Mouse (Mus musculus): Measurements from ENCODE around the gene S100a3. TPM values are rescaled to one million over a fixed set of nuclear protein-coding genes. Genes with fewer than 3 reads are reported as not detected.

S100a3 gene
- polyA plus RNA-seq, 1 experiment from 2014 or later: 0.39 TPM

DNA sequence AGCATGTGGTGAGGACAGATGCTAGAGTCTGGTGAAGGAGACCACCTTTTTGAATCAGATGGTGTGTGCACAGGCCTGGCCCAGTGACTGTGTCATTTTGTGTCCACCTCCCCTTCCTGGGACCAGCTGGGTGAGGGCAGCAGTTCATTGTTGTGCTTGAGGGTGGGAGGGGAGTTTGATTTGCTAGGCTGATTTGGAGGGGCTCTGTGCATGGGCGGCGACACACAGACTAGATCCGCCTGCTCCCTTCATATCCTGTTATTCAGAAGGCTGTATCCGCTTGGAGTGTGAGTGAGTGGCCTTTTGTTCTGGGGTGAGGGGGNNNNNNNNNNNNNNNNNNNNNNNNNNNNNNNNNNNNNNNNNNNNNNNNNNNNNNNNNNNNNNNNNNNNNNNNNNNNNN lies 19.5 kb upstream of the S100a3 start:
- Histone ChIP-seq H3K4me3 (ENCODE audit: low read depth, low read length) (no peak overlapping the region), H3K27ac (ENCODE audit: low read depth) (no peak overlapping the region), H3K36me3 (ENCODE audit: control insufficient read depth, insufficient read depth, low read length) (no peaks in the 10 kb centered on the region), H3K9me3 (ENCODE audit: control insufficient read depth, low read length) (no peaks in the 10 kb centered on the region), H3K9ac (ENCODE audit: low read length) (peak overlapping the region; percentile 18; the same call in 1 of the 2 replicates), H3K4me2 (ENCODE audit: low read length) (0 out of 2 replicates have a peak overlapping the region, but pooled peaks have one; percentile 5), H3K4me1 (replicated peaks; ENCODE audit: control insufficient read depth, insufficient read depth, low read length) (peaks cover 8% of the 10 kb centered on the region), H3K27me3 (replicated peaks; ENCODE audit: control insufficient read depth, insufficient read depth, low read length) (no peaks in the 10 kb centered on the region)
- ATAC-seq (replicated peaks; ENCODE audit: low FRiP score, low TSS enrichment, low read depth) (0 out of 2 replicates have a peak, but pooled peaks have one; percentile 12), DNase-seq (ENCODE audit: low spot score) (no peak)
- 67% methylated on average over 4 of the region's 4 CpGs for WGBS

DNA sequence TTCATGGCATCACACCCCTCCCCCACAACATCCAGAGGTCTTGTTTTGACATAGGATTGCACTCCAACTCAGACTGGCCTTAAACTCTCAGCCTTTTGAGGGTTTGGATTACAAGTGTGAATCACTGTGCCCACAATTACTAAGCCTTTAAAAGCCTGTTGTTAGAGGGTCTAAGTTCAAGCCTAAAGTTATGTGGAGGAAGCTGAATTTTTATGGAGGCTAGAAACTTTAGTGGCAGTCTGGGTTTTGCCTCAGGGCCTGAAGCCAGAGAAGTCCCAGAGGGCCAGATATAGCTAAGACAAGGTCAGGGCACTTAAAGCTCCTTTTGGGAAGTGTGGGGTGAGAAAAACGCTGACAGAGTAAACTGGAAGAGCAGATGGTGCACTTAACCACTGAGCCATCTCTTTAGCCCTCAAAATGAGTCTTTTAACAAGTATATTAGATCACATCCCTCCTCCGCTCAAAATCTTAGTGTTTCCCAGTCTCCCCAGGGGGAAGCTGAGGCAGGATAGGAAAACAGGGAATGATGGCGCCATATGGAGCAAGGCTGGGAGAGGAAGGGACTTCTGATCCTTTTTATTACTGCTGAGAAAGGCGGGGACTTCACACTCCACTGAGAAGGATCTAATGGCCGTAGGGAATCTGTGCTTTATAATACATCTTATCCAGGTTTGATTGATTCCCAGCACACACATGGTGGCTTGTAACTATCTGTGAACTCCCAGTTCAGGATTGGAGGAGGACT lies 10.5 kb upstream of the S100a3 start:
- 47% methylated on average over 5 of the region's 5 CpGs for WGBS
- Histone ChIP-seq H3K9me3 (ENCODE audit: control insufficient read depth, low read length) (no peaks in the 10 kb centered on the region), H3K4me1 (replicated peaks; ENCODE audit: control insufficient read depth, insufficient read depth, low read length) (no peaks in the 10 kb centered on the region), H3K4me2 (ENCODE audit: low read length) (no peak overlapping the region), H3K27ac (ENCODE audit: low read depth) (no peak overlapping the region), H3K9ac (ENCODE audit: low read length) (no peak overlapping the region), H3K4me3 (ENCODE audit: low read depth, low read length) (no peak overlapping the region), H3K27me3 (replicated peaks; ENCODE audit: control insufficient read depth, insufficient read depth, low read length) (no peaks in the 10 kb centered on the region), H3K36me3 (ENCODE audit: control insufficient read depth, insufficient read depth, low read length) (no peaks in the 10 kb centered on the region)
- DNase-seq (ENCODE audit: low spot score): no peak
- ATAC-seq (replicated peaks; ENCODE audit: low FRiP score, low TSS enrichment, low read depth): no peak

DNA sequence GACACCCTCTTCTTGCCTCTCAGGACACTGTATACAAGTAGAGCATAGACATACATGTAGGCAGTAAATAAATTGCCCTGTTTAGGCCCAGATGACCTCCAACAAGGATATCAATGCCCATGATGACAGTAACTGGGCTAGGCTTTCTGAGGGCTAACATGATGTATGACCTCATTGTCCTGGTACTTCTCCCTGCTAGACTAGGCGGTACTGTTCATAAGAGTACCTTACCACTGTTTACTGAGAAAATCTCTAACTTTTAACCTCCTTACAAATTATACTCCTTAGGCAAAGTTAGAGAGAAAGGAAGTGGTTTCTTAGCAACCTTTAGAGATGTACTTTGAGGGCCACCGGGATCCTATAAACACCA lies 10.0 kb upstream of the S100a3 start:
- H3K4me1 ChIP-seq (replicated peaks; ENCODE audit: control insufficient read depth, insufficient read depth, low read length): no peaks in the 10 kb centered on the region
- ATAC-seq (replicated peaks; ENCODE audit: low FRiP score, low TSS enrichment, low read depth) (no peak), DNase-seq (ENCODE audit: low spot score) (no peak)
- no peaks in the 10 kb centered on the region for H3K36me3 ChIP-seq (ENCODE audit: control insufficient read depth, insufficient read depth, low read length)
- H3K27me3 ChIP-seq (replicated peaks; ENCODE audit: control insufficient read depth, insufficient read depth, low read length): no peaks in the 10 kb centered on the region
- H3K9ac ChIP-seq (ENCODE audit: low read length): no peak overlapping the region
- no peak overlapping the region for H3K27ac ChIP-seq (ENCODE audit: low read depth)
- H3K4me3 ChIP-seq (ENCODE audit: low read depth, low read length): no peak overlapping the region
- H3K4me2 ChIP-seq (ENCODE audit: low read length): no peak overlapping the region
- 83% methylated on average over 2 of the region's 2 CpGs for WGBS
- H3K9me3 ChIP-seq (ENCODE audit: control insufficient read depth, low read length): no peaks in the 10 kb centered on the region

DNA sequence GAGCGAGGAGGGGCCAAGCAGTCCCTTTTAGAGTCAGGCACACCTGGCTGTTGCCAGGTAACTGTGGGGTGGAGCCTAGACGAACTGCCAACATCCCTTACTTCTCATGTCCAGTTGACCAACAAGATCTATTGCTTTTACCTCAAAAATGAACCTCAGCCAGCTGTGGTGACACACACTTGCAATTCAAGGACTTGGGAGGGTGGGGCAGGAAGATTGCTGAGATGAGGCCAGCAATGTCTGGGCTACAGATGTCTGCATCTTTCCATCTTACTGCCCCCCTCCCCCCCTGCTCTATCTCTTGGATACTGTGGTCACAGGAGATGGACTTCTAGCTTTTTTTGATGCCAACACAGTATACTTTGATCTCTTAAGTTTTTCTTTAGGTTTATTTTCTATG lies 8.1 kb upstream of the S100a3 start:
- Histone ChIP-seq H3K9me3 (ENCODE audit: control insufficient read depth, low read length) (no peaks in the 10 kb centered on the region), H3K4me3 (ENCODE audit: low read depth, low read length) (no peak overlapping the region), H3K9ac (ENCODE audit: low read length) (no peak overlapping the region), H3K36me3 (ENCODE audit: control insufficient read depth, insufficient read depth, low read length) (no peaks in the 10 kb centered on the region), H3K4me1 (replicated peaks; ENCODE audit: control insufficient read depth, insufficient read depth, low read length) (no peaks in the 10 kb centered on the region), H3K4me2 (ENCODE audit: low read length) (no peak overlapping the region), H3K27ac (ENCODE audit: low read depth) (no peak overlapping the region), H3K27me3 (replicated peaks; ENCODE audit: control insufficient read depth, insufficient read depth, low read length) (no peaks in the 10 kb centered on the region)
- ATAC-seq (replicated peaks; ENCODE audit: low FRiP score, low TSS enrichment, low read depth) (no peak), DNase-seq (ENCODE audit: low spot score) (no peak)
- WGBS: 85% methylated on average over 2 of the region's 2 CpGs

- no peaks in the 10 kb centered on the region for H3K27me3 ChIP-seq (replicated peaks; ENCODE audit: control insufficient read depth, insufficient read depth, low read length)
- 74% methylated on average over 5 of the region's 5 CpGs for WGBS
- H3K36me3 ChIP-seq (ENCODE audit: control insufficient read depth, insufficient read depth, low read length): no peaks in the 10 kb centered on the region
- H3K4me2 ChIP-seq (ENCODE audit: low read length): no peak overlapping the region
- ATAC-seq (replicated peaks; ENCODE audit: low FRiP score, low TSS enrichment, low read depth) (no peak), DNase-seq (ENCODE audit: low spot score) (no peak)
- no peaks in the 10 kb centered on the region for H3K9me3 ChIP-seq (ENCODE audit: control insufficient read depth, low read length)
- no peak overlapping the region for H3K4me3 ChIP-seq (ENCODE audit: low read depth, low read length)
- no peaks in the 10 kb centered on the region for H3K4me1 ChIP-seq (replicated peaks; ENCODE audit: control insufficient read depth, insufficient read depth, low read length)
- H3K9ac ChIP-seq (ENCODE audit: low read length): no peak overlapping the region
- no peak overlapping the region for H3K27ac ChIP-seq (ENCODE audit: low read depth)
These were observed 4.4 kb upstream of the S100a3 start for GRCm38 (mm10) chr3:90555954-90556353.

GRCm38 (mm10) chr3:90574691-90575090 lies 14.3 kb downstream of the S100a3 start:
- Histone ChIP-seq H3K27ac (ENCODE audit: low read depth) (no peak overlapping the region), H3K27me3 (replicated peaks; ENCODE audit: control insufficient read depth, insufficient read depth, low read length) (no peaks in the 10 kb centered on the region)
- WGBS: 85% methylated on average over 5 of the region's 5 CpGs

DNA sequence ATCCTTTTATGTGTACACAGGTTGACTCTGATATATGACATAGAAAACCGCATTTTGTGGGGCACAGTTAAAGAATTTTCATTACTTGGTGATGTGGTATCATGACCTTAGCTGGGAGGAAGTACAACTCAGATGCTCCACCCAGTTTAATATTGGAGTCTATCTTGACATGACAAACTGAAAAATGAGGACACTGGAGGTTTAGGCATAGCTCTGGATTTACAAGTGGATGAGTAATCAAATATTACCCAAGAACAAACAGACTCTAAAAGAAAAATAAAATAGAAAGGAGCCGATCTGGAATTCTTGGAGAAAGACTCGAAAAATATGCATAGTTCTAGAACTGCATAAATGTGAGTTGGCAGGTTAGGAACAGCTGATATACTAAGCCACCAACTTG lies 14.9 kb downstream of the S100a3 start:
- Histone ChIP-seq H3K4me3 (ENCODE audit: low read depth, low read length) (no peak overlapping the region), H3K4me1 (replicated peaks; ENCODE audit: control insufficient read depth, insufficient read depth, low read length) (no peaks in the 10 kb centered on the region), H3K27ac (ENCODE audit: low read depth) (no peak overlapping the region), H3K27me3 (replicated peaks; ENCODE audit: control insufficient read depth, insufficient read depth, low read length) (no peaks in the 10 kb centered on the region), H3K4me2 (ENCODE audit: low read length) (no peak overlapping the region), H3K9ac (ENCODE audit: low read length) (no peak overlapping the region), H3K36me3 (ENCODE audit: control insufficient read depth, insufficient read depth, low read length) (no peaks in the 10 kb centered on the region), H3K9me3 (ENCODE audit: control insufficient read depth, low read length) (no peaks in the 10 kb centered on the region)
- ATAC-seq (replicated peaks; ENCODE audit: low FRiP score, low TSS enrichment, low read depth): no peak
- DNase-seq (ENCODE audit: low spot score): no peak
- 75% methylated on average over 3 of the region's 3 CpGs for WGBS

More at GRCm38 (mm10) chr3:90574691-90575090, 14.3 kb downstream of the S100a3 start:
- H3K9ac ChIP-seq (ENCODE audit: low read length): no peak overlapping the region
- DNase-seq (ENCODE audit: low spot score) (no peak), ATAC-seq (replicated peaks; ENCODE audit: low FRiP score, low TSS enrichment, low read depth) (no peak)
- no peaks in the 10 kb centered on the region for H3K4me1 ChIP-seq (replicated peaks; ENCODE audit: control insufficient read depth, insufficient read depth, low read length)
- no peak overlapping the region for H3K4me3 ChIP-seq (ENCODE audit: low read depth, low read length)
- H3K9me3 ChIP-seq (ENCODE audit: control insufficient read depth, low read length): no peaks in the 10 kb centered on the region
- H3K4me2 ChIP-seq (ENCODE audit: low read length): no peak overlapping the region
- H3K36me3 ChIP-seq (ENCODE audit: control insufficient read depth, insufficient read depth, low read length): no peaks in the 10 kb centered on the region

- Histone ChIP-seq H3K27ac (ENCODE audit: low read depth) (no peak overlapping the region), H3K36me3 (ENCODE audit: control insufficient read depth, insufficient read depth, low read length) (no peaks in the 10 kb centered on the region), H3K27me3 (replicated peaks; ENCODE audit: control insufficient read depth, insufficient read depth, low read length) (no peaks in the 10 kb centered on the region), H3K9me3 (ENCODE audit: control insufficient read depth, low read length) (no peaks in the 10 kb centered on the region), H3K4me2 (ENCODE audit: low read length) (no peak overlapping the region), H3K4me1 (replicated peaks; ENCODE audit: control insufficient read depth, insufficient read depth, low read length) (no peaks in the 10 kb centered on the region), H3K9ac (ENCODE audit: low read length) (no peak overlapping the region), H3K4me3 (ENCODE audit: low read depth, low read length) (no peak overlapping the region)
- 68% methylated on average over 10 of the region's 10 CpGs for WGBS
- DNase-seq (ENCODE audit: low spot score) (no peak), ATAC-seq (replicated peaks; ENCODE audit: low FRiP score, low TSS enrichment, low read depth) (no peak)
These were observed 16.1 kb downstream of the S100a3 start for GRCm38 (mm10) chr3:90576351-90577001.

DNA sequence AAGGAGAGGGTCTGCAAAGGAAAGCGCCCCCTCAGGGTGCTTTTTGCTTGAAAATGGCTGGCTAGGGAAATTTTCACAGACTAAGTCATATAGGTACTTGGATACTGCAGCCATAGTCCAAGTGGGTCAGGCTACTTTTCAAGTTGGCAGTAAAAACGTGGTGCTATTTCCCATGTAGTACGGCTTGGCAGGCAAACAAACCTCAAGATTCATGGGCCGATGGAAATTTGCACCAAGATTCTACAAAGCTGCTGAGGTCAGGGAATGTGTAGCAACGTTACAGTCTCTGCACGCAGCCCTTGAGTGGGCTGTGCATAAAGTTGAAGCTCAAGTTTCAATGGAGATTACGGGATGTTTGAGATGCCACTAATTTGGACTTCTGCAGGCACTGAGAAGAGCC lies 19.1 kb downstream of the S100a3 start:
- H3K27ac ChIP-seq (ENCODE audit: low read depth): no peak overlapping the region
- no peaks in the 10 kb centered on the region for H3K27me3 ChIP-seq (replicated peaks; ENCODE audit: control insufficient read depth, insufficient read depth, low read length)
- H3K4me2 ChIP-seq (ENCODE audit: low read length): no peak overlapping the region
- DNase-seq (ENCODE audit: low spot score): peak; percentile 47
- ATAC-seq (replicated peaks; ENCODE audit: low FRiP score, low TSS enrichment, low read depth): no peak
- no peak overlapping the region for H3K9ac ChIP-seq (ENCODE audit: low read length)
- no peaks in the 10 kb centered on the region for H3K9me3 ChIP-seq (ENCODE audit: control insufficient read depth, low read length)
- no peak overlapping the region for H3K4me3 ChIP-seq (ENCODE audit: low read depth, low read length)
- 51% methylated on average over 7 of the region's 7 CpGs for WGBS
- peaks cover 7% of the 10 kb centered on the region; the same call in 1 of the 2 replicates for H3K4me1 ChIP-seq (replicated peaks; ENCODE audit: control insufficient read depth, insufficient read depth, low read length)
- no peaks in the 10 kb centered on the region for H3K36me3 ChIP-seq (ENCODE audit: control insufficient read depth, insufficient read depth, low read length)
